Mouse (Mus musculus) testis, adult 2 months (tissue): ENCODE results near the gene Rhoa. TPM values are rescaled to one million over a fixed set of nuclear protein-coding genes. Genes with fewer than 3 reads are reported as not detected.
"Not testable (repeated sequence)": the region's sequence is repeated elsewhere in the genome, so short reads cannot be mapped to it uniquely, and the experiment has no call there.

Experiments
- H3K27ac ChIP-seq: fragments of 200-500 bp; 2 replicates; pipeline ENCODE4 v1.5.1; 2012; ENCODE audit warnings: low read depth, low read length; ENCODE audit not compliant: control insufficient read depth, insufficient read depth
- H3K27me3 ChIP-seq: fragments of 200-500 bp; 2 replicates; pipeline ENCODE4 v1.6.1; 2012; ENCODE audit warnings: mild to moderate bottlenecking, low read length, moderate library complexity; ENCODE audit not compliant: control insufficient read depth, insufficient read depth
- H3K36me3 ChIP-seq: fragments of 200-500 bp; 2 replicates; pipeline ENCODE4 v1.6.1; 2012; ENCODE audit warnings: mild to moderate bottlenecking, low read length; ENCODE audit not compliant: control insufficient read depth, insufficient read depth
- H3K4me1 ChIP-seq: fragments of 200-500 bp; 2 replicates; pipeline ENCODE4 v1.6.1; 2012; ENCODE audit warnings: low read length; ENCODE audit not compliant: control insufficient read depth, insufficient read depth
- H3K4me3 ChIP-seq: fragments of 200-500 bp; 2 replicates; pipeline ENCODE4 v1.5.1; 2012; ENCODE audit warnings: low read depth, mild to moderate bottlenecking, low read length, moderate library complexity, mixed read lengths; ENCODE audit not compliant: control insufficient read depth
- CTCF ChIP-seq: fragments of 200-500 bp; IDR thresholded peaks from 2 replicates; pipeline ENCODE4 v1.5.1; 2012; ENCODE audit warnings: low read depth, mild to moderate bottlenecking, inconsistent platforms, low read length, moderate library complexity; ENCODE audit not compliant: control insufficient read depth, insufficient read depth, insufficient replicate concordance
- POLR2A ChIP-seq: fragments of 200-500 bp; IDR thresholded peaks from 2 replicates; pipeline ENCODE4 v1.6.1; 2012; ENCODE audit warnings: low read depth, mild to moderate bottlenecking, inconsistent platforms, low read length, moderate library complexity; ENCODE audit not compliant: control insufficient read depth
- polyA plus RNA-seq: library from polyadenylated mRNA; depleted of rRNA; stranded (reverse); fragments of >200 nt; gene quantifications from 2 replicates; pipeline ENCODE4 v1.2.3, GENCODE M21; 2012

Gene Rhoa
- polyA plus RNA-seq, 1 experiment = 40.5 TPM

- Histone ChIP-seq H3K4me3 (peak overlapping the region; percentile 85), H3K4me1 (peaks cover 14% of the 10 kb centered on the region), H3K27ac (peak overlapping the region; percentile 83), H3K36me3 (no peaks in the 10 kb centered on the region), H3K27me3 (no peaks in the 10 kb centered on the region)
- TF ChIP-seq POLR2A (no peak), CTCF (no peak)
Measured at GRCm38 (mm10) chr9:108264191-108264921, 41.6 kb upstream of the Rhoa start.

DNA sequence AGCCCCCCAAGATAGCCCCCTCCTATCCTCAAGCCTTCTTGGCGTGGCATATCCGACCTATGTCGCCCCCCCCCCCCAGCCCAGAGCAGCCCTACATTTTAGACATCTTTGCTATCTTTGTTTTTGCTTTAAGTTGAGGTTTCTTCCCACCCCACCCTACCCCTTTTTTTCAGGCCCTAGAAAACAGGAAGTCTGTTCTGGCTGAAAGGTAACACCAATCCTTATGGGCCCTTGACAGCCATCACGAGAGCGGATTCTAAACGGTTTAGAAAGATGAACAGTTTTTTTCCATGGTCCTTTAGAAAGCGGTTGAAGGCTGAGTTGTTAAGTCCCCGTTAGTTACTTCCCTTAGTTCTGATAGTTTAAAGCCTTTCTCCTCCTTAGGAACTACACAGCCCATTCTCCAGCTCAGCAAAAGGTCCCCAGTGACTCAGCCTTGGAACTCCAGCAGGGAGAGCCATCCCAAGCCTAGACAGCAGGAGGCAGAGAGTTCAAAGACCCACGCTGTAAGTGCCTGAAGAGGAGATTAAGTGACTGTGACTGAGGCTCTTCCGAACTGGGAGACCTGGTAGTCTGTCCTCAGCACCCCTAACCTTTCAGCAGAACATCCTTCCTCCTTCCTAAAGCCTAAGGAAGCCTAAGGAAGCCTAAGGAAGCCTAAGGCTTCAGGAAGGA, 39.5 kb upstream of the Rhoa start:
- H3K27ac ChIP-seq = 0 out of 2 replicates have a peak overlapping the region, but pooled peaks have one; percentile 1

DNA sequence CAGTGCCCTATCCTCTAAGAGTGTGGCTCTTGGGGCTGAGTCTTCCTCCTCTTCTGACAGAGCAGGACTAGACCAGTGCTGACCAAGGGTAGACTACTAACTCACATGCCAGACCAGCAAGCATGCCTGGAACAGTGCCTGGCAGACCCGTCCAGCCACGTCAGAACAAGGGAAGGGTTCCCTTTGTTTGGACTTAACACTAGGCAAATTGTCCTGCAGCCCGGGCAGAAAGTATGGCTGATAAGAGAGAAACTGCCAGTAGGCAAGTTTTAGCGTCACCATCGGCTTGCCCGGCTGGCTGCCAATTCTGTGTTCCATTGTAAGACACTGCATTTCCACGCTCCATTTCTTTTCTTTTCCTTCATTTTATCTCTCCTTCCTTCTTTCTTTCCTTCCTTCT, 38.2 kb upstream of the Rhoa start:
- Histone ChIP-seq H3K36me3 (no peaks in the 10 kb centered on the region), H3K27ac (peak overlapping the region; percentile 47), H3K27me3 (no peaks in the 10 kb centered on the region), H3K4me3 (no peak overlapping the region), H3K4me1 (peaks cover 9% of the 10 kb centered on the region)
- TF ChIP-seq POLR2A (no peak), CTCF (no peak)

More for the DNA sequence above, 39.5 kb upstream of the Rhoa start:
- H3K27me3 ChIP-seq = no peaks in the 10 kb centered on the region
- no peak overlapping the region for H3K4me3 ChIP-seq
- H3K4me1 ChIP-seq = peaks cover 14% of the 10 kb centered on the region
- TF ChIP-seq CTCF = no peak
- no peak for TF ChIP-seq POLR2A
- no peaks in the 10 kb centered on the region for H3K36me3 ChIP-seq

DNA sequence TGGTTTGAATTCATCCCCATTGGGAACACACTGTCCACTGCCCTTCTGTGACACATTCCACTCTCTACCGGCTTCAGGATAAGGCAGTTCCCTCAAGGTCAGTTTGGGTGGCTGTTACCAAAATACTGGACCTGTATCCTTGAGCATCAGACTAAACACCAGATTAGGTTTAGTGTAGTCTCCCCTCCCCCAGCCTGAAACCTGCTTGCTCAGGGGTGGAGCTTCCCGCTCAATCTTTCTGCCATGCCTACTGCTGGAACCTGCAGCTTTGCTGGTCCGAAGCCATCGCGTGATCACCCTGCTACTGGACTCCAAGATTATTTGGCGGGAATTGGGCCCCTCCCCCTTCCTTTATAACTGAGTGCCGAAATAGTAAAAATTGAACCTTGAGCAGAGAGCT, 37.2 kb upstream of the Rhoa start:
- not testable (repeated sequence) for H3K27ac ChIP-seq, H3K27me3 ChIP-seq, H3K4me1 ChIP-seq, H3K36me3 ChIP-seq, H3K4me3 ChIP-seq

DNA sequence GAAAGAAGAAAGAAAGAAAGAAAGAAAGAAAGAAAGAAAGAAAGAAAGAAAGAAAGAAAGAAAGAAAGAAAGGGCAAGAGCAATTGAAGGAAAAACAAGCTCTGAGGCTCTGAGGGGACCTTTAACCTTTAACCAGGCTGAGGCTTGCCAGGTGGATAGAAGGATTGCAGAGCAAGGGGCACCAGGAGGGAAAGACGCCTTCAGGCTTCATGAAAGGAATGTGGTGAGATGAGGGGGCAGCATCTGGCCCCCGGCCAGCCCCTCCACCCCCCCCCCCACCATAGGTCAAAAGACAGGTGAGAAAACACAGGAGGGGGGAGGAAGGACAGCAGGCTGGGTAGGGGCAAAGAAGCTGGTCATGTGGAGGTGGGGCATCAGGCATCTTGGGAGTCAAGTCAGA, 34.0 kb upstream of the Rhoa start:
- Histone ChIP-seq H3K4me3 (no peak overlapping the region), H3K36me3 (no peaks in the 10 kb centered on the region), H3K27ac (no peak overlapping the region), H3K27me3 (no peaks in the 10 kb centered on the region), H3K4me1 (peaks cover 5% of the 10 kb centered on the region)
- TF ChIP-seq POLR2A = no peak
- TF ChIP-seq CTCF = no peak

DNA sequence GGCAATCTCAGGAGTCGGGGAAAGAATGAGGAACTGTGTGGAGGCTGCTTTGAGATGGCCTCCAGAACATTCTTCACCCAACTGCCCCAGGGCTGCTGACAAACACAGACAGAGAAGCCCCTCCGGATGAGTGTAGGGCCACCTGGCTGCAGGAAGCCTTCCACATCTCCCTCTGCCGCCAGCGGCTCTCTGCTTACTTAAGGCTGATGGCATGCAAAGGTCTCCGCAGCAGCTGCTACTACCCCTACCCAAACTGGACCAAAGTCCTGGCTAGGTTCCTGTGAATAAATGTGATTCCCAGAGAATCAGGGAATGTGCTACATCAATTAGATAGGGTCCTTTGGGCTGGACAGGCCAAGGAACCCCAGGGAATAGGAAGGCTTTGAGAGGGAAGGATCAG, 33.2 kb upstream of the Rhoa start:
- Histone ChIP-seq H3K36me3 (no peaks in the 10 kb centered on the region), H3K4me3 (no peak overlapping the region), H3K27me3 (no peaks in the 10 kb centered on the region), H3K27ac (no peak overlapping the region), H3K4me1 (peaks cover 5% of the 10 kb centered on the region)
- TF ChIP-seq POLR2A (no peak), CTCF (no peak)

- H3K4me3 ChIP-seq = no peak overlapping the region
- H3K36me3 ChIP-seq = no peaks in the 10 kb centered on the region
- H3K27me3 ChIP-seq = no peaks in the 10 kb centered on the region
- H3K27ac ChIP-seq = no peak overlapping the region
- peaks cover 5% of the 10 kb centered on the region for H3K4me1 ChIP-seq
- TF ChIP-seq CTCF = no peak
- TF ChIP-seq POLR2A = no peak
Measured at GRCm38 (mm10) chr9:108273485-108273884, 32.4 kb upstream of the Rhoa start.
